Mouse (Mus musculus) CH12.LX (cell line): ENCODE results near the gene Map3k14. TPM values are rescaled to one million over a fixed set of nuclear protein-coding genes. Genes with fewer than 3 reads are reported as not detected.

Experiments
- DNase-seq: peaks from one replicate; pipeline ENCODE4 v3.0.0-alpha.2; 2013; ENCODE audit errors: extremely low read depth
- H3K27ac ChIP-seq: 2 replicates; pipeline ENCODE4 v1.5.1; 2012; ENCODE audit warnings: low read depth, mild to moderate bottlenecking, control low read depth, moderate library complexity; ENCODE audit not compliant: insufficient read depth
- H3K27me3 ChIP-seq: replicated peaks from 2 replicates; pipeline ENCODE3; 2012; ENCODE audit warnings: inconsistent platforms
- H3K36me3 ChIP-seq, 2 experiments: replicated peaks in 1 of 2; 2 replicates each; pipeline versions ENCODE3 to v1.6.1; 2012; ENCODE audit warnings: inconsistent platforms in 1 of 2, low read length in 1 of 2, mild to moderate bottlenecking in 1 of 2, mixed read lengths in 1 of 2, moderate library complexity in 1 of 2; ENCODE audit not compliant: control insufficient read depth in 1 of 2, insufficient read depth in 1 of 2
- H3K4me1 ChIP-seq, 2 experiments: 2 replicates each; pipeline ENCODE4 v1.6.1; 2012; ENCODE audit warnings: inconsistent platforms in 1 of 2, moderate library complexity in 1 of 2; ENCODE audit not compliant: insufficient read depth in 2 of 2, control insufficient read depth in 1 of 2
- H3K4me2 ChIP-seq: 2 replicates; pipeline ENCODE4 v1.6.1; 2012; ENCODE audit warnings: low read depth, mild to moderate bottlenecking, control low read depth; ENCODE audit not compliant: poor library complexity, insufficient read depth, severe bottlenecking
- H3K4me3 ChIP-seq, 3 experiments: fragments of 150-350 bp in 1 of 3; sonication (generic) in 1 of 3; replicated peaks in 1 of 3; 2 replicates each; pipeline versions ENCODE3 to v1.5.1; 2011 to 2012; ENCODE audit warnings: low read depth in 2 of 3, low read length in 2 of 3, mild to moderate bottlenecking in 2 of 3, moderate library complexity in 2 of 3, control low read depth in 1 of 3, improper control_type of control experiment in 1 of 3, inconsistent platforms in 1 of 3, mixed read lengths in 1 of 3; ENCODE audit not compliant: poor library complexity in 1 of 3
- H3K79me2 ChIP-seq: replicated peaks from 2 replicates; pipeline ENCODE4 v1.6.1; 2012; ENCODE audit warnings: mild to moderate bottlenecking, moderate library complexity; ENCODE audit not compliant: control insufficient read depth, poor library complexity, insufficient read depth, severe bottlenecking; ENCODE audit errors: extremely low read depth
- H3K9ac ChIP-seq: 2 replicates; pipeline ENCODE4 v1.6.1; 2012; ENCODE audit warnings: low read depth, mild to moderate bottlenecking, control low read depth, moderate library complexity; ENCODE audit not compliant: insufficient read depth
- H3K9me3 ChIP-seq: replicated peaks from 2 replicates; pipeline ENCODE3; 2012; ENCODE audit warnings: low read length, inconsistent platforms, mixed read lengths
- BHLHE40 ChIP-seq: IDR thresholded peaks from 2 replicates; pipeline ENCODE4 v1.6.1; 2011; ENCODE audit warnings: mild to moderate bottlenecking, low read depth, low read length, improper control_type of control experiment
- CHD1 ChIP-seq: IDR thresholded peaks from 2 replicates; pipeline ENCODE4 v1.6.1; 2012; ENCODE audit warnings: low read depth, low read length, improper control_type of control experiment, inconsistent platforms
- CHD2 ChIP-seq: IDR thresholded peaks from 2 replicates; pipeline ENCODE4 v1.6.1; 2011; ENCODE audit warnings: low read length, improper control_type of control experiment
- CTCF ChIP-seq, 2 experiments: IDR thresholded peaks in 1 of 2; conservative IDR thresholded peaks in 1 of 2; 2 replicates each; pipeline ENCODE4 v1.5.1; 2011 to 2012; ENCODE audit warnings: low read depth in 2 of 2, low read length in 2 of 2, improper control_type of control experiment in 1 of 2, inconsistent platforms in 1 of 2, mild to moderate bottlenecking in 1 of 2, moderate library complexity in 1 of 2
- E2F4 ChIP-seq: IDR thresholded peaks from 2 replicates; pipeline ENCODE4 v1.6.1; 2011; ENCODE audit warnings: low read depth, low read length, improper control_type of control experiment; ENCODE audit not compliant: insufficient replicate concordance
- EP300 ChIP-seq: IDR thresholded peaks from 2 replicates; pipeline ENCODE4 v1.6.1; 2011; ENCODE audit warnings: low read length, improper control_type of control experiment
- ETS1 ChIP-seq: conservative IDR thresholded peaks from 2 replicates; pipeline ENCODE4 v1.6.1; 2012; ENCODE audit warnings: low read depth, mild to moderate bottlenecking, inconsistent platforms, low read length, improper control_type of control experiment, moderate library complexity
- HCFC1 ChIP-seq: IDR thresholded peaks from 2 replicates; pipeline ENCODE4 v1.6.1; 2012; ENCODE audit warnings: low read depth, mild to moderate bottlenecking, inconsistent platforms, low read length, improper control_type of control experiment
- IRF4 ChIP-seq: IDR thresholded peaks from 2 replicates; pipeline ENCODE4 v1.6.1; 2014; ENCODE audit warnings: low read depth, mild to moderate bottlenecking, inconsistent platforms, low read length, improper control_type of control experiment
- JUN ChIP-seq: IDR thresholded peaks from 2 replicates; pipeline ENCODE4 v1.6.1; 2011; ENCODE audit warnings: low read depth, mild to moderate bottlenecking, low read length, improper control_type of control experiment, moderate library complexity; ENCODE audit not compliant: insufficient read depth
- KAT2A ChIP-seq: IDR thresholded peaks from 2 replicates; pipeline ENCODE4 v1.6.1; 2012; ENCODE audit warnings: low read length, improper control_type of control experiment, inconsistent platforms; ENCODE audit not compliant: insufficient replicate concordance
- MAZ ChIP-seq: IDR thresholded peaks from 2 replicates; pipeline ENCODE4 v1.6.1; 2012; ENCODE audit warnings: low read depth, mild to moderate bottlenecking, inconsistent platforms, low read length, improper control_type of control experiment, moderate library complexity
- MEF2A ChIP-seq: IDR thresholded peaks from 2 replicates; pipeline ENCODE4 v1.6.1; 2014; ENCODE audit warnings: low read depth, mild to moderate bottlenecking, inconsistent platforms, low read length, improper control_type of control experiment, borderline replicate concordance
- MXI1 ChIP-seq: IDR thresholded peaks from 2 replicates; pipeline ENCODE4 v1.6.1; 2011; ENCODE audit warnings: mild to moderate bottlenecking, low read depth, low read length, improper control_type of control experiment
- MYC ChIP-seq: IDR thresholded peaks from 2 replicates; pipeline ENCODE4 v1.6.1; 2011; ENCODE audit warnings: low read depth, mild to moderate bottlenecking, improper control_type of control experiment, low read length
- NRF1 ChIP-seq: IDR thresholded peaks from 2 replicates; pipeline ENCODE4 v1.6.1; 2014; ENCODE audit warnings: low read depth, mild to moderate bottlenecking, inconsistent platforms, low read length, improper control_type of control experiment, moderate library complexity
- POLR2A ChIP-seq: IDR thresholded peaks from 2 replicates; pipeline ENCODE4 v1.6.1; 2011; ENCODE audit warnings: low read depth, mild to moderate bottlenecking, improper control_type of control experiment, low read length
- SIN3A ChIP-seq: IDR thresholded peaks from 2 replicates; pipeline ENCODE4 v1.6.1; 2012; ENCODE audit warnings: low read length, improper control_type of control experiment, inconsistent platforms
- SMC3 ChIP-seq: IDR thresholded peaks from 2 replicates; pipeline ENCODE4 v1.6.1; 2011; ENCODE audit warnings: low read depth, low read length, improper control_type of control experiment
- TBP ChIP-seq: conservative IDR thresholded peaks from 2 replicates; pipeline ENCODE4 v1.6.1; 2011; ENCODE audit warnings: low read depth, low read length, improper control_type of control experiment
- TCF12 ChIP-seq: IDR thresholded peaks from 2 replicates; pipeline ENCODE4 v1.6.1; 2014; ENCODE audit warnings: low read depth, mild to moderate bottlenecking, inconsistent platforms, low read length, improper control_type of control experiment
- ZC3H11A ChIP-seq: IDR thresholded peaks from 2 replicates; pipeline ENCODE4 v1.6.1; 2012; ENCODE audit warnings: low read depth, mild to moderate bottlenecking, inconsistent platforms, low read length, improper control_type of control experiment
- ZKSCAN1 ChIP-seq: IDR thresholded peaks from 2 replicates; pipeline ENCODE4 v1.6.1; 2012; ENCODE audit warnings: low read depth, inconsistent platforms, low read length, improper control_type of control experiment, borderline replicate concordance
- dilution Hi-C: fragments of 300-500 bp; cut with MboI; formaldehyde crosslinking; loops from 2 replicates; pipeline ENCODE4 v1.14.3; 2020; ENCODE audit warnings: low sequenced_read_pairs; ENCODE audit not compliant: extremely low pct_unique_long_range_greater_than_20kb, extremely low pct_ligation_motif_present
- in situ Hi-C: fragments of 300-500 bp; cut with MboI; formaldehyde crosslinking; loops from 3 replicates; pipeline ENCODE4 v1.14.3; 2019; ENCODE audit warnings: low sequenced_read_pairs, low pct_ligation_motif_present, low pct_unique_long_range_greater_than_20kb, mixed read lengths
- polyA plus RNA-seq: library from polyadenylated mRNA; unstranded; fragments of >175 nt; gene quantifications from 2 replicates; pipeline ENCODE4 v1.2.1, GENCODE M21; 2012; ENCODE audit warnings: low read depth; ENCODE audit not compliant: insufficient read length
- total RNA-seq, 2 experiments: library from RNA; depleted of rRNA; stranded (reverse); fragments of 300-350 nt in 1 of 2; fragments of >200 nt in 1 of 2; gene quantifications; 2 replicates each; pipeline ENCODE4 v1.2.3; 2012 to 2014

Gene Map3k14
- total and polyA plus RNA-seq, 3 experiments: 4.5 to 11.2 (median 9.9) TPM

DNA sequence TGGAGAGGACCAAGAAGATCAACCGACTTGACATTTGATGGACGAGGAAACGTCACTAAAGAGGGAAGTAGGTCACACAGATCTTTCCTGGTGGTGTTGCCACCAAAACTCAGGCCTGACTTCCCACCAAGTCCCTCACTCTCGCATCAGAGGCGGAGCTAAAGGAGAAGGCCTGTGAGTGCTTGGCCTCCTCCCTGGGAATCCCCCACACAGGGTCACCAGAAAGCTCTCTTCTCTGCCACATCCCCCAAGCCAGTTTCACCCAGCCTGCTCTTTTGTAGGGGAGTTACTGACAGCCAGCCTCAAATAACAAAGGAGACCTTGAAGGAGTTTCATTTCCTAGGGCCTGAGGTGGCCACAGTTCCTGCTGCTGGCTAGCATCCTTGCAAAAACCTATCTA, 48.1 kb upstream of the Map3k14 start:
- no peak overlapping the region for H3K4me2 ChIP-seq
- TF ChIP-seq ZC3H11A: no peak
- peak; percentile 47 for TF ChIP-seq BHLHE40
- TF ChIP-seq CTCF (conservative IDR thresholded peaks at IDR 0.05 in 1 of 2, IDR thresholded peaks at IDR 0.05 in 1 of 2; ENCODE audit: low read depth in 2 of 2, low read length in 2 of 2): no peak
- 0 out of 2 replicates have a peak, but pooled peaks have one; percentile 29 for TF ChIP-seq MXI1
- TF ChIP-seq E2F4: no peak
- 0 out of 2 replicates have a peak, but pooled peaks have one; percentile 3 for TF ChIP-seq NRF1
- no peak for TF ChIP-seq CHD1
- peak; percentile 71 for TF ChIP-seq MAZ
- TF ChIP-seq JUN: no peak
- peak; percentile 24 for TF ChIP-seq HCFC1
- peak; percentile 32; the same call in 1 of the 2 replicates for TF ChIP-seq POLR2A
- 0 out of 2 replicates have a peak, but pooled peaks have one; percentile 31 for TF ChIP-seq EP300
- TF ChIP-seq SMC3: no peak
- 0 out of 2 replicates have a peak, but pooled peaks have one; percentile 24 for TF ChIP-seq MYC
- peak; percentile 39; the same call in 1 of the 2 replicates for TF ChIP-seq CHD2
- TF ChIP-seq ZKSCAN1: no peak
- TF ChIP-seq IRF4: peak; percentile 75
- TF ChIP-seq KAT2A: no peak
- TF ChIP-seq ETS1: peak; percentile 68
- TF ChIP-seq TCF12: no peak; the same call in 1 of the 2 replicates
- TF ChIP-seq SIN3A: 0 out of 2 replicates have a peak, but pooled peaks have one; percentile 34
- TF ChIP-seq MEF2A: peak; percentile 48; the same call in 1 of the 2 replicates
- no peak for TF ChIP-seq TBP
- no peaks in the 10 kb centered on the region for H3K36me3 ChIP-seq
- dilution Hi-C loops (no loop called here), in situ Hi-C loops (loop anchor here (5.0 kb wide), 3 partner anchors 33 to 143 kb away; partner anchors contain the start of gene Fmnl1)
- peak; percentile 83 for DNase-seq
- no peaks in the 10 kb centered on the region for H3K79me2 ChIP-seq
- H3K4me1 ChIP-seq: peaks cover 31 to 36% of the 10 kb centered on the region in 2 experiments
- H3K9ac ChIP-seq: no peak overlapping the region
- no peak overlapping the region for H3K4me3 ChIP-seq
- no peak overlapping the region for H3K27ac ChIP-seq
- no peaks in the 10 kb centered on the region for H3K9me3 ChIP-seq
- H3K27me3 ChIP-seq: no peaks in the 10 kb centered on the region
